Mouse (Mus musculus): ENCODE measurements around the gene Ghr. TPM values are rescaled to one million over a fixed set of nuclear protein-coding genes. Genes with fewer than 3 reads are reported as not detected.
A peak's percentile ranks its signal among the peaks of the same experiment; 100 is the strongest.

Gene Ghr
- total and polyA plus RNA-seq, 2 experiments from 2014 or later: 7.9 to 11.8 TPM

DNA sequence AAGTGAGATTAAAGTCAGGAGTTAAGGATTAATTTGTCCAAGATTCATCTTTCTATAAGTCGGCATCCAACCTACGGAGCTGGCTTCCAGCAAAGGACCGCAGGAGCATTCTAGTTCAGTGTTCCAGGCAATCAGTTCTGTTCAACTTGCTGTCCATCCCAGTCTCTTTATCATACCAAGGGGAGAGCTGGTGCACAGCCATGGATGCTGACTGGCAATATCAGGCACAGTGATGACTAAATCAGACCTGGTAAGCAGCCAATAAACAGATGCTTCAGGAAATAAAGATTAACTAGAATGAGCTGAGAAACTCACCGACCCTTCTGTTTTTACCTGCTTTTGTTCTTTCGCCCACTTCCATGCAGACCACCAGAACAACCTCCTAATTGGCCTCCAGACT is 154.3 kb downstream of the Ghr start:
- H3K36me3 ChIP-seq (ENCODE audit: insufficient read depth, low read length): no peaks in the 10 kb centered on the region
- ATAC-seq (ENCODE audit: low FRiP score) (no peak), DNase-seq (ENCODE audit: low spot score) (peak; percentile 45)
- no peaks in the 10 kb centered on the region for H3K4me1 ChIP-seq (ENCODE audit: insufficient read depth, low read length)
- no peak overlapping the region for H3K27ac ChIP-seq (ENCODE audit: low read depth, low read length)
- no peak for TF ChIP-seq CTCF (IDR thresholded peaks at IDR 0.05)
- H3K4me2 ChIP-seq (ENCODE audit: low read depth, low read length, poor library complexity, severe bottlenecking): no peak overlapping the region
- 92% methylated on average over 5 of the region's 5 CpGs for WGBS
- no peak overlapping the region for H3K9ac ChIP-seq (replicated peaks; ENCODE audit: low read length, poor library complexity, severe bottlenecking)
- H3K4me3 ChIP-seq (ENCODE audit: low read depth, low read length): no peak overlapping the region
- no peaks in the 10 kb centered on the region for H3K9me3 ChIP-seq (ENCODE audit: low read length)
- H3K27me3 ChIP-seq (ENCODE audit: insufficient read depth, low read length): no peaks in the 10 kb centered on the region

DNA sequence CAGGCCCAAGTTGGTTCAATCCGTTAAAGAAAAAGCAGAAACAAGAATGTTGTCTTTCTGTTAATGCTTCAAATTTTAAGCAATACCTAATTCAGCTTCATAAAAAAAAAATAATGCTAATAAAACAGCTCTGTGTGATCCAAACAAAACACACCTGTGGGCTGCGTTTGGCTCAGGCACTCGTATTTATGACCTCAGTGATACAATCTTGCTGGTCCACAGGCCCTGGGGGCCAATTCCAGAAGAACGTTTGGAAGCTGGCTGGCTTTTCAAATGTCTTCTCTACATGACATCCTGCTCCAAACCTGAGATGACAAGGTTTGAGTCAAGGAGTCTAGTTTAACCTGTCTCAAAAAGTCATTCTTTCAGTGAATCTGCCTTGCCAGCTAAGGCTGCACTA is 156.9 kb downstream of the Ghr start:
- TF ChIP-seq CTCF (IDR thresholded peaks at IDR 0.05): no peak
- ATAC-seq (ENCODE audit: low FRiP score) (no peak), DNase-seq (ENCODE audit: low spot score) (no peak)
- Histone ChIP-seq H3K9me3 (ENCODE audit: low read length) (no peaks in the 10 kb centered on the region), H3K27ac (ENCODE audit: low read depth, low read length) (no peak overlapping the region), H3K4me1 (ENCODE audit: insufficient read depth, low read length) (no peaks in the 10 kb centered on the region), H3K4me3 (ENCODE audit: low read depth, low read length) (no peak overlapping the region), H3K4me2 (ENCODE audit: low read depth, low read length, poor library complexity, severe bottlenecking) (no peak overlapping the region), H3K9ac (replicated peaks; ENCODE audit: low read length, poor library complexity, severe bottlenecking) (no peak overlapping the region), H3K27me3 (ENCODE audit: insufficient read depth, low read length) (no peaks in the 10 kb centered on the region), H3K36me3 (ENCODE audit: insufficient read depth, low read length) (no peaks in the 10 kb centered on the region)
- 64% methylated on average over 4 of the region's 4 CpGs for WGBS

DNA sequence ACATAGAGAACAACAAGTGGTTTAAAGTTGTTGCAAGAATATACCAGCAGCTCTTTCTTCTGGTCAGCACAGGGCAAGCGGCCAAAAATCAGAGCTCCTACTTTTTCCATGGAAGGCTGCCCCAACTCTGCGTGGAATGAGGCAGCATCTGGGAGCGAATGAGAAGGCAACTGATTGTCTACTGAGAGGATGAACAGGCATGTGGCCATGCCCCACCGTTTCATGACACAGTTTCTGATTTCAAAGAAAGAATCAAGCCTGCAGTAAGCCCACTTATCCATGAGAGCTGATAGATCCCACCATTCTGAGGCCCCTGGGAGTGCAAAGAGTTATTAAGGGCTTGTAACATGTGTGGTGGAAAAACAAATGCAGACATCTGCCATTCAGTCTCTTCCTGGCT is 160.1 kb downstream of the Ghr start:
- peak; percentile 35 for DNase-seq (ENCODE audit: low spot score)
- 47% methylated on average over 4 of the region's 4 CpGs for WGBS

DNA sequence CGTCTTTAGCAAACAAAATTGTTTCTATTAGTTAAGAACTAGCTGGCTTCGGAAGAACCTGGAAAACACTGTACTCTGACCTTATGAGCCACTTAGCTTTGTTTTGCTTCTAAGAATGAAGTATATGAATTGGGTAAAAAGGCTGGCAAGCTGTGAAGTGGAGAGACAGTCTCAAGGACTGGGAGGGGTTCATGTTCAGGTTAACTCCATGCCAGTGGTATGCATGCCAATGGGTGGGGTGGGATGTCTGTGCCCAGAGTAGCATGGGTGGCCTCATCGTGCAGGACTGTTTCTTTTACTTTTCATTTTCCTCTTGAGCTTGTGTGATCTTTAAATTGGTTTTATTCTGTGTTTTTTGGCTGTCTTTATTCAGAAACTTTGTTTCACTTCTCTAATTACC is 165.6 kb downstream of the Ghr start:
- Histone ChIP-seq H3K27ac (ENCODE audit: low read depth, low read length) (no peak overlapping the region), H3K9me3 (ENCODE audit: low read length) (no peaks in the 10 kb centered on the region), H3K9ac (replicated peaks; ENCODE audit: low read length, poor library complexity, severe bottlenecking) (no peak overlapping the region), H3K4me3 (ENCODE audit: low read depth, low read length) (no peak overlapping the region), H3K4me1 (ENCODE audit: insufficient read depth, low read length) (no peaks in the 10 kb centered on the region), H3K27me3 (ENCODE audit: insufficient read depth, low read length) (no peaks in the 10 kb centered on the region), H3K36me3 (ENCODE audit: insufficient read depth, low read length) (no peaks in the 10 kb centered on the region), H3K4me2 (ENCODE audit: low read depth, low read length, poor library complexity, severe bottlenecking) (no peak overlapping the region)
- no peak for DNase-seq (ENCODE audit: low spot score)
- no peak for ATAC-seq (ENCODE audit: low FRiP score)
- no peak for TF ChIP-seq CTCF (IDR thresholded peaks at IDR 0.05)
- whole genome bisulfite sequencing: 84% methylated on average over 3 of the region's 3 CpGs

More for the DNA sequence above, 160.1 kb downstream of the Ghr start:
- no peak; the same call in 1 of the 2 replicates for ATAC-seq (ENCODE audit: low FRiP score)
- no peaks in the 10 kb centered on the region for H3K4me1 ChIP-seq (ENCODE audit: insufficient read depth, low read length)
- H3K27ac ChIP-seq (ENCODE audit: low read depth, low read length): no peak overlapping the region
- H3K9me3 ChIP-seq (ENCODE audit: low read length): no peaks in the 10 kb centered on the region
- H3K4me3 ChIP-seq (ENCODE audit: low read depth, low read length): no peak overlapping the region
- H3K36me3 ChIP-seq (ENCODE audit: insufficient read depth, low read length): no peaks in the 10 kb centered on the region
- H3K4me2 ChIP-seq (ENCODE audit: low read depth, low read length, poor library complexity, severe bottlenecking): no peak overlapping the region
- no peaks in the 10 kb centered on the region for H3K27me3 ChIP-seq (ENCODE audit: insufficient read depth, low read length)
- no peak for TF ChIP-seq CTCF (IDR thresholded peaks at IDR 0.05)
- no peak overlapping the region for H3K9ac ChIP-seq (replicated peaks; ENCODE audit: low read length, poor library complexity, severe bottlenecking)

DNA sequence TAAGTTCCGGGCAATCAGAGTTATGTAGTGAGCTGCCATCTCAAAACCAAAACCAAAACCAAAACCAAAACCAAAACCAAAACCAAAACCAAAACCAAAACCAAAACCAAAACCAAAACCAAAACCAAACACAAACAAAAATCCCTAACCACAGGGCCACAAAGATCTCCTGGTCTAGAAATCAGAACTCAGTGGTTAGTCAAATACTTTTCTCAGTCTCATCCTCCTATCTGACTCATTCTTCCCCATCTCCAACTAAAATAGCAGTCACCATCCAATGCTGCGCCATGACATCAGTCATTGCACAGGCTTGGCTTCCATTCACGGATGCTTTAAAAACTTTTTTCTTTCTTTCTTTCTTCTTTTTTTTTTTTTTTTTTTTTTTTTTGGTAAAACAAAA is 170.2 kb downstream of the Ghr start:
- Histone ChIP-seq H3K36me3 (ENCODE audit: insufficient read depth, low read length) (no peaks in the 10 kb centered on the region), H3K4me2 (ENCODE audit: low read depth, low read length, poor library complexity, severe bottlenecking) (no peak overlapping the region), H3K27me3 (ENCODE audit: insufficient read depth, low read length) (no peaks in the 10 kb centered on the region), H3K4me3 (ENCODE audit: low read depth, low read length) (no peak overlapping the region), H3K27ac (ENCODE audit: low read depth, low read length) (no peak overlapping the region), H3K9me3 (ENCODE audit: low read length) (no peaks in the 10 kb centered on the region), H3K9ac (replicated peaks; ENCODE audit: low read length, poor library complexity, severe bottlenecking) (no peak overlapping the region), H3K4me1 (ENCODE audit: insufficient read depth, low read length) (no peaks in the 10 kb centered on the region)
- DNase-seq (ENCODE audit: low spot score) (no peak), ATAC-seq (ENCODE audit: low FRiP score) (no peak)
- TF ChIP-seq CTCF (IDR thresholded peaks at IDR 0.05): no peak
- WGBS: 92% methylated on average over 3 of the region's 3 CpGs

DNA sequence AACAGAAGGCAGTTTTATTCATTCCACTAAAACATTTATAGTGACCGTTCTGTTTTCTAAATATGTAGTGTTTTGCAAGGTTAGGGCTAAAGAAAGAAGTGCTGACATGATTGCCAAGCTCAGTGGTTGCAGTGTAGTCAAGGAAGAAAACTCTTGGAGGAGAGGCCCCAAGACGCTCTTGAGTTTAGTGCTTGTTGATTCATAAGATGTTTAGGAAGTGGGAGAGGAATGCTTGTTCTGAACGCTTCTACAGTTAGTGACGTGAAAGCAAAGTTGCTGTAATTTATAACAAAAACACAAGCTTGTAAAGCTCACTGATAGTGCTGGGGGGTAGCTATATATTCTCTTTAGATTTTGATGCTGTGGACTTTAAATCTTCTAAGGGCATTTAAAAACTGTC is 174.8 kb downstream of the Ghr start:
- Histone ChIP-seq H3K9me3 (ENCODE audit: low read length) (no peaks in the 10 kb centered on the region), H3K36me3 (ENCODE audit: insufficient read depth, low read length) (no peaks in the 10 kb centered on the region), H3K4me1 (ENCODE audit: insufficient read depth, low read length) (no peaks in the 10 kb centered on the region), H3K27ac (ENCODE audit: low read depth, low read length) (no peak overlapping the region), H3K4me2 (ENCODE audit: low read depth, low read length, poor library complexity, severe bottlenecking) (no peak overlapping the region), H3K9ac (replicated peaks; ENCODE audit: low read length, poor library complexity, severe bottlenecking) (no peak overlapping the region), H3K27me3 (ENCODE audit: insufficient read depth, low read length) (no peaks in the 10 kb centered on the region), H3K4me3 (ENCODE audit: low read depth, low read length) (no peak overlapping the region)
- no peak for ATAC-seq (ENCODE audit: low FRiP score)
- 89% methylated on average over 4 of the region's 4 CpGs for WGBS
- TF ChIP-seq CTCF (IDR thresholded peaks at IDR 0.05): no peak
- DNase-seq (ENCODE audit: low spot score): no peak

Measured in midbrain, postnatal 0 days (tissue).